ENCODE assay signal across 8 mouse cellular contexts in the genomic region with DNA sequence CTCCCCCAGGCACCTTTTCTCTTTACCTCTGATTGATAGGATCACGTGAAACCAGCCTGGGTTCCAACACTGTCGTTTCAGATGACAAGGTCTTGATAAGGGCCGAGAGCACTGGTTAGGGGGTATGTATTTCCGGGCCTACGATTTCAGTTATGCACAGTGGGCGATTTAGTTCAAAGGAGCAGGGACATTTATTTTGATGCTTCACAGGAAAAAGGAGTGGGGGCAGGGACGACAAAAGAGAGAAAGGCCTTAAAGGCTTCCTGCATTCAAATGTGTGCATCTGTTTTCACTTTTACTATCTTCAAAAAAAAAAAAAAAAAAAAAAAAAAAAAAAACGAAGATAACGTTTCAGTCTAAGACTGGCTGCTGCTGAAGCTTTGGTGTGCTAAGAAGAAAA.
DNase-seq lines count a peak whose midpoint lies in the region; ATAC-seq and TF ChIP-seq lines count a peak whose summit lies in the region.

No protein-coding gene starts in this region.

- ATAC-seq in hindbrain, embryonic 11.5 days (ENCODE audit: low FRiP score) = no peak; the same call in 1 of the 2 replicates
- ATAC-seq in hindbrain, embryonic 13.5 days (ENCODE audit: low FRiP score) = no peak
- ATAC-seq in liver, embryonic 14.5 days (ENCODE audit: insufficient read depth) = no peak

- no peak for TF ChIP-seq CTCF in liver, embryonic 14.5 days (IDR thresholded peaks at IDR 0.05; ENCODE audit: low read depth)
- no peak for TF ChIP-seq CTCF in spleen, adult 2 months (IDR thresholded peaks at IDR 0.05; ENCODE audit: extremely low read depth, insufficient read depth, insufficient read length, insufficient replicate concordance)

- no peak overlapping the region for H3K4me3 ChIP-seq in hindbrain, embryonic 11.5 days (ENCODE audit: low read depth, low read length)
- H3K4me3 ChIP-seq in hindbrain, embryonic 13.5 days = no peak overlapping the region
- peak overlapping the region in 1 of 2 experiments; percentile 27; a peak in 2 of 4 replicates for H3K4me3 ChIP-seq in liver, embryonic 14.5 days (ENCODE audit: insufficient read depth in 1 of 2, low read depth in 2 of 2, low read length in 2 of 2)
- H3K4me3 ChIP-seq in spleen, adult 2 months (ENCODE audit: extremely low read depth, insufficient read depth, insufficient read length) = peak overlapping the region; percentile 49

- no peak overlapping the region for H3K27ac ChIP-seq in hindbrain, embryonic 11.5 days (ENCODE audit: low read depth, low read length)
- no peak overlapping the region for H3K27ac ChIP-seq in hindbrain, embryonic 13.5 days
- H3K27ac ChIP-seq in liver, embryonic 14.5 days = no peak overlapping the region
- H3K27ac ChIP-seq in spleen, adult 2 months (ENCODE audit: insufficient read depth, low read length) = peak overlapping the region; percentile 60

- no peaks in the 10 kb centered on the region for H3K4me1 ChIP-seq in hindbrain, embryonic 11.5 days (replicated peaks; ENCODE audit: control insufficient read depth, insufficient read depth, low read length)
- H3K4me1 ChIP-seq in hindbrain, embryonic 13.5 days (replicated peaks) = peaks cover 5% of the 10 kb centered on the region; the same call in 1 of the 2 replicates
- H3K4me1 ChIP-seq in liver, embryonic 14.5 days (replicated peaks; ENCODE audit: control insufficient read depth in 2 of 2, insufficient read depth in 2 of 2, low read length in 1 of 2) = no peaks in the 10 kb centered on the region
- H3K4me1 ChIP-seq in spleen, adult 2 months (ENCODE audit: control insufficient read depth, insufficient read depth, insufficient read length) = peaks cover 4% of the 10 kb centered on the region

- H3K9ac ChIP-seq in hindbrain, embryonic 11.5 days (ENCODE audit: low read depth, low read length) = no peak overlapping the region
- H3K9ac ChIP-seq in hindbrain, embryonic 13.5 days = no peak overlapping the region
- no peak overlapping the region for H3K9ac ChIP-seq in liver, embryonic 14.5 days (replicated peaks)

- no peak for TF ChIP-seq EP300 in liver, embryonic 14.5 days (IDR thresholded peaks at IDR 0.05; ENCODE audit: low read depth)

- no peaks in the 10 kb centered on the region for H3K36me3 ChIP-seq in hindbrain, embryonic 11.5 days (ENCODE audit: control insufficient read depth, insufficient read depth, low read length)
- no peaks in the 10 kb centered on the region for H3K36me3 ChIP-seq in hindbrain, embryonic 13.5 days
- H3K36me3 ChIP-seq in liver, embryonic 14.5 days (replicated peaks; ENCODE audit: control insufficient read depth, insufficient read depth, low read depth) = no peaks in the 10 kb centered on the region
- H3K36me3 ChIP-seq in spleen, adult 2 months (ENCODE audit: control insufficient read depth, insufficient read depth, low read length) = no peaks in the 10 kb centered on the region

- H3K9me3 ChIP-seq in hindbrain, embryonic 11.5 days (ENCODE audit: control insufficient read depth, low read length) = no peaks in the 10 kb centered on the region
- no peaks in the 10 kb centered on the region for H3K9me3 ChIP-seq in hindbrain, embryonic 13.5 days
- H3K9me3 ChIP-seq in liver, embryonic 14.5 days (ENCODE audit: control insufficient read depth, low read length) = no peaks in the 10 kb centered on the region

- H3K4me2 ChIP-seq in hindbrain, embryonic 11.5 days (replicated peaks; ENCODE audit: low read depth, low read length) = no peak overlapping the region
- H3K4me2 ChIP-seq in hindbrain, embryonic 13.5 days = no peak overlapping the region
- peak overlapping the region; percentile 20 for H3K4me2 ChIP-seq in liver, embryonic 14.5 days (ENCODE audit: low read depth)

- DNase-seq in hindbrain, embryonic 11.5 days (ENCODE audit: low spot score) = peak; percentile 25
- peak; percentile 3 for DNase-seq in c-Kit-positive CD71-positive TER-119-negative erythroid progenitor cells, embryonic 14.5 days (ENCODE audit: low read depth)
- no peak for DNase-seq in liver, embryonic 14.5 days (ENCODE audit: low read depth in 3 of 3, low spot score in 3 of 3)
- peak; percentile 40 to 52 for DNase-seq in spleen, adult 2 months (ENCODE audit: low read depth in 1 of 2, low spot score in 2 of 2)
- DNase-seq in frontal cortex, postnatal 25 days (ENCODE audit: low spot score in 2 of 2) = no peak
- DNase-seq in right cerebral cortex, postnatal 14 days = no peak
- no peak for DNase-seq in layer of hippocampus, adult 8-10 months (ENCODE audit: low spot score in 2 of 2)

- no peaks in the 10 kb centered on the region for H3K27me3 ChIP-seq in hindbrain, embryonic 11.5 days (ENCODE audit: control insufficient read depth, insufficient read depth, low read length)
- H3K27me3 ChIP-seq in hindbrain, embryonic 13.5 days = no peaks in the 10 kb centered on the region
- no peaks in the 10 kb centered on the region for H3K27me3 ChIP-seq in liver, embryonic 14.5 days (ENCODE audit: control insufficient read depth, insufficient read depth, low read length)
- H3K27me3 ChIP-seq in spleen, adult 2 months (ENCODE audit: control insufficient read depth, insufficient read depth, low read length) = no peaks in the 10 kb centered on the region

- TF ChIP-seq POLR2A in spleen, adult 2 months (IDR thresholded peaks at IDR 0.05; ENCODE audit: low read depth, low read length) = no peak

- 13% methylated on average over 9 of the region's 9 CpGs for WGBS in hindbrain, embryonic 11.5 days
- 5% methylated on average over 9 of the region's 9 CpGs for WGBS in hindbrain, embryonic 13.5 days
- WGBS in liver, embryonic 14.5 days (ENCODE audit: insufficient replicate concordance) = 3% methylated on average over 9 of the region's 9 CpGs
- 3% methylated on average over 9 of the region's 9 CpGs for WGBS in spleen, adult 2 months

Comparison
In these comparisons a context has a peak if more than half of its experiments do, and no peak if none do; other contexts are left out.
1. DNase-seq: peak in hindbrain, embryonic 11.5 days (single experiment), c-Kit-positive CD71-positive TER-119-negative erythroid progenitor cells, embryonic 14.5 days (single experiment) and spleen, adult 2 months (2 of 2); none in liver, embryonic 14.5 days (0 of 3), frontal cortex, postnatal 25 days (0 of 2), right cerebral cortex, postnatal 14 days (single experiment) and layer of hippocampus, adult 8-10 months (0 of 2).